Mouse (Mus musculus) megakaryocyte, embryonic 14.5 days (primary cell): ENCODE measurements around the gene 4931423N10Rik.

Experiments used
- FLI1 ChIP-seq: IDR thresholded peaks from 2 replicates; pipeline ENCODE4 v1.6.1; 2012; ENCODE audit warnings: low read length, inconsistent platforms, mixed read lengths
- GATA1 ChIP-seq: IDR thresholded peaks from 3 replicates; pipeline ENCODE4 v1.6.1; 2012; ENCODE audit warnings: mixed read lengths, low read length, inconsistent platforms, borderline replicate concordance

- no peak for TF ChIP-seq GATA1
- no peak for TF ChIP-seq FLI1
These were observed 21.2 kb downstream of the 4931423N10Rik start for GRCm38 (mm10) chr2:23228463-23228862.
